Mouse (Mus musculus) stomach, embryonic 15.5 days (tissue): Measurements from ENCODE around the gene Hpcal4. TPM values are rescaled to one million over a fixed set of nuclear protein-coding genes. Genes with fewer than 3 reads are reported as not detected.

Source experiments
- ATAC-seq: fragments of 200-750 bp; cut with Nextera tagmentation; 2 replicates; pipeline ENCODE4 v1.8.0; 2017; ENCODE audit warnings: low read depth, moderate number of reproducible peaks, moderate TSS enrichment; ENCODE audit not compliant: insufficient read depth, low FRiP score
- H3K27ac ChIP-seq: fragments of 300-500 bp; sonication (generic); 2 replicates; pipeline ENCODE4 v1.5.1; 2015; ENCODE audit warnings: mild to moderate bottlenecking, inconsistent platforms
- H3K27me3 ChIP-seq: fragments of 300-500 bp; sonication (generic); replicated peaks from 2 replicates; pipeline ENCODE4 v1.6.1; 2015; ENCODE audit warnings: inconsistent platforms
- H3K36me3 ChIP-seq: fragments of 300-500 bp; sonication (generic); 2 replicates; pipeline ENCODE4 v1.6.1; 2015; ENCODE audit warnings: inconsistent platforms
- H3K4me1 ChIP-seq: fragments of 300-500 bp; sonication (generic); 2 replicates; pipeline ENCODE4 v1.6.1; 2015; ENCODE audit warnings: inconsistent platforms
- H3K4me2 ChIP-seq: fragments of 300-500 bp; sonication (generic); 2 replicates; pipeline ENCODE4 v1.6.1; 2015; ENCODE audit warnings: mild to moderate bottlenecking, inconsistent platforms
- H3K4me3 ChIP-seq: fragments of 300-500 bp; sonication (generic); replicated peaks from 2 replicates; pipeline ENCODE4 v1.5.1; 2015; ENCODE audit warnings: inconsistent platforms
- H3K9ac ChIP-seq: fragments of 300-500 bp; sonication (generic); 2 replicates; pipeline ENCODE4 v1.6.1; 2015; ENCODE audit warnings: inconsistent platforms
- H3K9me3 ChIP-seq: fragments of 300-500 bp; sonication (generic); 2 replicates; pipeline ENCODE4 v1.6.1; 2016; ENCODE audit warnings: inconsistent platforms
- WGBS: fragments of 180-500 bp; shearing (Covaris S2); methylation state at CpG from one replicate; pipeline ENCODE4 v1.1.7; 2015; 5-methylcytosine and 5-hydroxymethylcytosine counted together
- polyA plus RNA-seq: library from polyadenylated mRNA; unstranded; fragments of >200 nt; fragmentation: Nextera tagmentation; extraction: Ambion mirVana; gene quantifications from 2 replicates; pipeline ENCODE4 v1.2.1, GENCODE M21; 2015

Gene Hpcal4
- polyA plus RNA-seq, 1 experiment from 2014 or later: 3.5 TPM

- Histone ChIP-seq H3K4me3 (no peak overlapping the region), H3K27ac (no peak overlapping the region), H3K4me2 (no peak overlapping the region), H3K9ac (no peak overlapping the region), H3K4me1 (no peaks in the 10 kb centered on the region), H3K36me3 (no peaks in the 10 kb centered on the region), H3K27me3 (peaks cover 5% of the 10 kb centered on the region; the same call in 1 of the 2 replicates), H3K9me3 (no peaks in the 10 kb centered on the region)
- WGBS: 72% methylated on average over 5 of the region's 5 CpGs
- no peak for ATAC-seq
These were observed 24.3 kb downstream of the Hpcal4 start for GRCm38 (mm10) chr4:123207337-123207736.

- H3K27ac ChIP-seq: no peak overlapping the region
- no peak overlapping the region for H3K9ac ChIP-seq
- no peak overlapping the region for H3K4me3 ChIP-seq
- H3K9me3 ChIP-seq: no peaks in the 10 kb centered on the region
- H3K27me3 ChIP-seq: no peaks in the 10 kb centered on the region; the same call in 1 of the 2 replicates
- WGBS: 58% methylated on average over 8 of the region's 8 CpGs
- ATAC-seq: no peak
- H3K36me3 ChIP-seq: no peaks in the 10 kb centered on the region
- no peak overlapping the region for H3K4me2 ChIP-seq
- H3K4me1 ChIP-seq: no peaks in the 10 kb centered on the region
These were observed 28.0 kb downstream of the Hpcal4 start for GRCm38 (mm10) chr4:123210996-123211395.

- H3K27me3 ChIP-seq: no peaks in the 10 kb centered on the region; the same call in 1 of the 2 replicates
- no peaks in the 10 kb centered on the region for H3K4me1 ChIP-seq
- no peaks in the 10 kb centered on the region for H3K36me3 ChIP-seq
- 50% methylated on average over 5 of the region's 5 CpGs for WGBS
- H3K9ac ChIP-seq: no peak overlapping the region
- no peak overlapping the region for H3K4me3 ChIP-seq
- no peak for ATAC-seq
- H3K27ac ChIP-seq: no peak overlapping the region
- no peak overlapping the region for H3K4me2 ChIP-seq
- H3K9me3 ChIP-seq: no peaks in the 10 kb centered on the region
These were observed 28.4 kb downstream of the Hpcal4 start for GRCm38 (mm10) chr4:123211453-123211852.

GRCm38 (mm10) chr4:123212330-123212729 lies 29.3 kb downstream of the Hpcal4 start:
- WGBS: 53% methylated on average over 2 of the region's 2 CpGs
- no peak for ATAC-seq
- no peak overlapping the region for H3K4me3 ChIP-seq
- H3K4me2 ChIP-seq: no peak overlapping the region
- H3K36me3 ChIP-seq: no peaks in the 10 kb centered on the region
- no peak overlapping the region for H3K9ac ChIP-seq
- no peaks in the 10 kb centered on the region for H3K4me1 ChIP-seq
- H3K9me3 ChIP-seq: no peaks in the 10 kb centered on the region
- no peaks in the 10 kb centered on the region; the same call in 1 of the 2 replicates for H3K27me3 ChIP-seq
- no peak overlapping the region for H3K27ac ChIP-seq

- H3K27ac ChIP-seq: no peak overlapping the region
- H3K36me3 ChIP-seq: no peaks in the 10 kb centered on the region
- no peaks in the 10 kb centered on the region for H3K9me3 ChIP-seq
- H3K4me1 ChIP-seq: no peaks in the 10 kb centered on the region
- H3K27me3 ChIP-seq: 0 out of 2 replicates have a peak, but pooled peaks cover 3% of the 10 kb centered on the region
- H3K4me3 ChIP-seq: no peak overlapping the region
- no peak overlapping the region for H3K9ac ChIP-seq
- 96% methylated on average over 9 of the region's 9 CpGs for WGBS
- ATAC-seq: no peak
- H3K4me2 ChIP-seq: no peak overlapping the region
These were observed 30.9 kb downstream of the Hpcal4 start for GRCm38 (mm10) chr4:123213975-123214374.

- no peaks in the 10 kb centered on the region for H3K4me1 ChIP-seq
- H3K9me3 ChIP-seq: no peaks in the 10 kb centered on the region
- H3K4me2 ChIP-seq: no peak overlapping the region
- 60% methylated on average over 1 of the region's 1 CpGs for whole genome bisulfite sequencing
- H3K4me3 ChIP-seq: no peak overlapping the region
- ATAC-seq: no peak
- H3K27me3 ChIP-seq: 0 out of 2 replicates have a peak, but pooled peaks cover 3% of the 10 kb centered on the region
- H3K36me3 ChIP-seq: no peaks in the 10 kb centered on the region
- no peak overlapping the region for H3K27ac ChIP-seq
- H3K9ac ChIP-seq: no peak overlapping the region
These were observed 32.3 kb downstream of the Hpcal4 start for GRCm38 (mm10) chr4:123215367-123215766.

GRCm38 (mm10) chr4:123216782-123217181 lies 33.8 kb downstream of the Hpcal4 start:
- no peak overlapping the region for H3K9ac ChIP-seq
- H3K9me3 ChIP-seq: no peaks in the 10 kb centered on the region
- H3K36me3 ChIP-seq: no peaks in the 10 kb centered on the region
- H3K4me1 ChIP-seq: no peaks in the 10 kb centered on the region
- H3K4me3 ChIP-seq: no peak overlapping the region
- WGBS: 12% methylated on average over 1 of the region's 1 CpGs
- H3K27ac ChIP-seq: no peak overlapping the region
- 0 out of 2 replicates have a peak, but pooled peaks cover 3% of the 10 kb centered on the region for H3K27me3 ChIP-seq
- no peak for ATAC-seq
- no peak overlapping the region for H3K4me2 ChIP-seq

- peak; percentile 50; the same call in 1 of the 2 replicates for ATAC-seq
- 68% methylated on average over 15 of the region's 15 CpGs for WGBS
These were observed 36.8 kb downstream of the Hpcal4 start for GRCm38 (mm10) chr4:123219720-123220357.

GRCm38 (mm10) chr4:123220637-123221036 lies 37.6 kb downstream of the Hpcal4 start:
- Histone ChIP-seq H3K4me3 (no peak overlapping the region), H3K27ac (no peak overlapping the region), H3K9ac (no peak overlapping the region), H3K9me3 (no peaks in the 10 kb centered on the region), H3K4me1 (no peaks in the 10 kb centered on the region), H3K4me2 (no peak overlapping the region), H3K27me3 (0 out of 2 replicates have a peak, but pooled peaks cover 3% of the 10 kb centered on the region), H3K36me3 (no peaks in the 10 kb centered on the region)
- ATAC-seq: no peak; the same call in 1 of the 2 replicates
- WGBS: 77% methylated on average over 4 of the region's 4 CpGs

More at GRCm38 (mm10) chr4:123219720-123220357, 36.8 kb downstream of the Hpcal4 start:
- Histone ChIP-seq H3K27me3 (0 out of 2 replicates have a peak, but pooled peaks cover 3% of the 10 kb centered on the region), H3K36me3 (no peaks in the 10 kb centered on the region), H3K4me3 (no peak overlapping the region), H3K9ac (no peak overlapping the region), H3K4me2 (no peak overlapping the region), H3K9me3 (no peaks in the 10 kb centered on the region), H3K4me1 (no peaks in the 10 kb centered on the region), H3K27ac (no peak overlapping the region)

- no peak for ATAC-seq
- Histone ChIP-seq H3K4me1 (peaks cover 21% of the 10 kb centered on the region), H3K9me3 (no peaks in the 10 kb centered on the region), H3K36me3 (no peaks in the 10 kb centered on the region), H3K4me2 (no peak overlapping the region), H3K27me3 (0 out of 2 replicates have a peak, but pooled peaks cover 3% of the 10 kb centered on the region), H3K9ac (no peak overlapping the region), H3K27ac (no peak overlapping the region), H3K4me3 (no peak overlapping the region)
- 61% methylated on average over 3 of the region's 3 CpGs for WGBS
These were observed 40.3 kb downstream of the Hpcal4 start for GRCm38 (mm10) chr4:123223309-123223708.

GRCm38 (mm10) chr4:123225718-123226403 lies 42.8 kb downstream of the Hpcal4 start:
- ATAC-seq: peak; percentile 45; the same call in 1 of the 2 replicates
- 36% methylated on average over 10 of the region's 10 CpGs for WGBS
- Histone ChIP-seq H3K27me3 (no peaks in the 10 kb centered on the region), H3K9ac (no peak overlapping the region), H3K4me3 (no peak overlapping the region), H3K4me1 (peaks cover 25% of the 10 kb centered on the region), H3K4me2 (no peak overlapping the region), H3K36me3 (no peaks in the 10 kb centered on the region), H3K27ac (no peak overlapping the region), H3K9me3 (no peaks in the 10 kb centered on the region)

- no peak overlapping the region for H3K4me2 ChIP-seq
These were observed 44.7 kb downstream of the Hpcal4 start for GRCm38 (mm10) chr4:123227707-123228106.

More at GRCm38 (mm10) chr4:123227707-123228106, 44.7 kb downstream of the Hpcal4 start:
- peaks cover 25% of the 10 kb centered on the region for H3K4me1 ChIP-seq
- peak overlapping the region; percentile 62 for H3K27ac ChIP-seq
- H3K9ac ChIP-seq: no peak overlapping the region
- 25% methylated on average over 4 of the region's 4 CpGs for WGBS
- H3K4me3 ChIP-seq: no peak overlapping the region
- H3K9me3 ChIP-seq: no peaks in the 10 kb centered on the region
- no peaks in the 10 kb centered on the region for H3K36me3 ChIP-seq
- no peaks in the 10 kb centered on the region; the same call in 1 of the 2 replicates for H3K27me3 ChIP-seq
- ATAC-seq: peak; percentile 65
